Mouse (Mus musculus) embryonic fibroblast, embryonic 13.5 days (primary cell): Measurements from ENCODE around the gene Arfgap2.

Source experiments
- CTCF ChIP-seq: IDR thresholded peaks from 2 replicates; pipeline ENCODE4 v1.5.1; 2011; ENCODE audit warnings: mild to moderate bottlenecking, control low read depth, low read length, moderate library complexity, borderline replicate concordance; ENCODE audit not compliant: insufficient read depth
- POLR2A ChIP-seq: IDR thresholded peaks from 2 replicates; pipeline ENCODE4 v1.6.1; 2011; ENCODE audit warnings: low read depth, mild to moderate bottlenecking, control low read depth, low read length, moderate library complexity

GRCm38 (mm10) chr2:91324346-91324745, 59.6 kb downstream of the Arfgap2 start:
- TF ChIP-seq CTCF (no peak), POLR2A (no peak)
